In the genomic region with DNA sequence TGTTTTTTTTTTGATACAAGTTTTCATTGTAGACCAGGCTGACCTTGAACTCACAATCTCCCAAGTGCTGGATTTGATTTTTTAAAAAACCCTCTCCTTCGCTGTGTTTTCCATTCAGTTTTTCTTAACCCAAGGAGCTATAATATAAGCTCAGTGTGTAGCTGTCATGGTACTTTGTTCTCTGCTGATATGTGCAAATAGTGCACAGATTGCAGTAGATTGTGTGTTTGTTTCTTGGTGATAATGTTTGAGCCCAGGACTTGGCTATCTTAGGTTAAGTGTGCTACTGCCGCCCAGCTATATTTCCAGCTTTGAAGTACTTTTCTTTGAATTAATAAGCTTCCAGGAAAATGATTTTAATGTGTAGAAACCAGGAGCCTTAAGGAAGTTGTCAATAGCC, we compare ENCODE assay signal across 16 mouse cellular contexts.
"Had no signal": no experiment of that assay in that cellular context is flagged by ENCODE, and none has a peak within 500 bp of the region (broad histone marks: within the 10 kb centered on the region; RNA-seq: fewer than 3 reads in every experiment).

No protein-coding gene starts in this region.

- H3K9me3 ChIP-seq: limb, embryonic 12.5 days; limb, embryonic 15.5 days; midbrain, embryonic 10.5 days had no signal

- DNase-seq: kidney, adult 18-20 months; kidney, adult 9 months; kidney, postnatal 14 days; kidney, postnatal 4 days; left cerebral cortex, postnatal 4 days; lung, adult 2 months; lung, postnatal 14 days; lung, postnatal 4 days; midbrain, embryonic 14.5 days; thymus, adult 2 months; thymus, postnatal 14 days; thymus, postnatal 4 days had no signal

- H3K27me3 ChIP-seq: limb, embryonic 12.5 days; limb, embryonic 15.5 days had no signal

- H3K4me2 ChIP-seq: limb, embryonic 12.5 days; limb, embryonic 15.5 days had no signal

- H3K4me1 ChIP-seq: limb, embryonic 12.5 days; limb, embryonic 15.5 days; midbrain, embryonic 10.5 days had no signal

- H3K27ac ChIP-seq: limb, embryonic 12.5 days; limb, embryonic 15.5 days; midbrain, embryonic 10.5 days; stomach, postnatal 0 days had no signal

- H3K4me3 ChIP-seq: limb, embryonic 12.5 days; limb, embryonic 15.5 days; midbrain, embryonic 10.5 days had no signal

- H3K9ac ChIP-seq: limb, embryonic 12.5 days; limb, embryonic 15.5 days had no signal
